Mouse (Mus musculus) hindbrain, embryonic 10.5 days (tissue): ENCODE results near the gene Zbtb34. TPM values are rescaled to one million over a fixed set of nuclear protein-coding genes. Genes with fewer than 3 reads are reported as not detected.

Experiments used
- DNase-seq: peaks from one replicate; pipeline ENCODE4 v3.0.0-alpha.2; 2017; ENCODE audit warnings: low spot score
- H3K27ac ChIP-seq: fragments of 300-500 bp; sonication (generic); 2 replicates; pipeline ENCODE4 v1.5.1; 2016; ENCODE audit warnings: mild to moderate bottlenecking, moderate library complexity
- H3K27me3 ChIP-seq: fragments of 300-500 bp; sonication (generic); 2 replicates; pipeline ENCODE4 v1.6.1; 2016; ENCODE audit warnings: mild to moderate bottlenecking; ENCODE audit not compliant: poor library complexity, insufficient read depth, severe bottlenecking
- H3K36me3 ChIP-seq: fragments of 300-500 bp; sonication (generic); 2 replicates; pipeline ENCODE4 v1.6.1; 2016; ENCODE audit warnings: mild to moderate bottlenecking, moderate library complexity
- H3K4me1 ChIP-seq: fragments of 300-500 bp; sonication (generic); replicated peaks from 2 replicates; pipeline ENCODE4 v1.6.1; 2016; ENCODE audit warnings: mild to moderate bottlenecking
- H3K4me3 ChIP-seq: fragments of 300-500 bp; sonication (generic); 2 replicates; pipeline ENCODE4 v1.5.1; 2016; ENCODE audit warnings: mild to moderate bottlenecking, moderate library complexity
- H3K9me3 ChIP-seq: fragments of 300-500 bp; sonication (generic); 2 replicates; pipeline ENCODE4 v1.6.1; 2016; ENCODE audit warnings: mild to moderate bottlenecking, moderate library complexity
- WGBS: fragments of 180-500 bp; shearing (Covaris S2); methylation state at CpG from one replicate; pipeline ENCODE4 v1.1.7; 2016; 5-methylcytosine and 5-hydroxymethylcytosine counted together
- polyA plus RNA-seq: library from polyadenylated mRNA; unstranded; fragments of >200 nt; fragmentation: Nextera tagmentation; extraction: Ambion mirVana; gene quantifications from 2 replicates; pipeline ENCODE4 v1.2.1, GENCODE M21; 2016

Gene Zbtb34
- polyA plus RNA-seq, 1 experiment from 2014 or later, result 8.2 TPM

GRCm38 (mm10) chr2:33456242-33456641, 25.1 kb upstream of the Zbtb34 start:
- 95% methylated on average over 5 of the region's 5 CpGs for WGBS
- Histone ChIP-seq H3K27ac (no peak overlapping the region), H3K4me1 (peaks cover 5% of the 10 kb centered on the region; the same call in 1 of the 2 replicates), H3K36me3 (peaks cover 94% of the 10 kb centered on the region), H3K4me3 (no peak overlapping the region), H3K9me3 (no peaks in the 10 kb centered on the region), H3K27me3 (no peaks in the 10 kb centered on the region)
- no peak for DNase-seq

- H3K4me3 ChIP-seq, result no peak overlapping the region
- DNase-seq, result no peak
- H3K4me1 ChIP-seq, result peaks cover 5% of the 10 kb centered on the region; the same call in 1 of the 2 replicates
- no peaks in the 10 kb centered on the region for H3K9me3 ChIP-seq
- 82% methylated on average over 3 of the region's 3 CpGs for WGBS
- H3K36me3 ChIP-seq, result peaks cover 94% of the 10 kb centered on the region
- H3K27me3 ChIP-seq, result no peaks in the 10 kb centered on the region
- no peak overlapping the region for H3K27ac ChIP-seq
Measured at GRCm38 (mm10) chr2:33455350-33455749, 24.2 kb upstream of the Zbtb34 start.

GRCm38 (mm10) chr2:33454816-33455215, 23.7 kb upstream of the Zbtb34 start:
- H3K4me3 ChIP-seq, result no peak overlapping the region
- peaks cover 5% of the 10 kb centered on the region; the same call in 1 of the 2 replicates for H3K4me1 ChIP-seq
- no peaks in the 10 kb centered on the region for H3K27me3 ChIP-seq
- H3K27ac ChIP-seq, result no peak overlapping the region
- WGBS, result 90% methylated on average over 8 of the region's 8 CpGs
- peaks cover 94% of the 10 kb centered on the region for H3K36me3 ChIP-seq
- H3K9me3 ChIP-seq, result no peaks in the 10 kb centered on the region
- DNase-seq, result no peak

- H3K4me1 ChIP-seq, result peaks cover 5% of the 10 kb centered on the region; the same call in 1 of the 2 replicates
- no peaks in the 10 kb centered on the region for H3K9me3 ChIP-seq
- H3K36me3 ChIP-seq, result peaks cover 96% of the 10 kb centered on the region
Measured at GRCm38 (mm10) chr2:33453476-33453875, 22.4 kb upstream of the Zbtb34 start.

GRCm38 (mm10) chr2:33452721-33453120, 21.6 kb upstream of the Zbtb34 start:
- Histone ChIP-seq H3K4me3 (no peak overlapping the region), H3K27me3 (no peaks in the 10 kb centered on the region), H3K9me3 (no peaks in the 10 kb centered on the region), H3K27ac (no peak overlapping the region), H3K36me3 (peaks cover 89% of the 10 kb centered on the region), H3K4me1 (peaks cover 5% of the 10 kb centered on the region; the same call in 1 of the 2 replicates)
- DNase-seq, result no peak
- WGBS, result 88% methylated on average over 5 of the region's 5 CpGs

More at GRCm38 (mm10) chr2:33453476-33453875, 22.4 kb upstream of the Zbtb34 start:
- Histone ChIP-seq H3K27ac (no peak overlapping the region), H3K27me3 (no peaks in the 10 kb centered on the region), H3K4me3 (no peak overlapping the region)
- whole genome bisulfite sequencing, result 91% methylated on average over 3 of the region's 3 CpGs
- no peak for DNase-seq

GRCm38 (mm10) chr2:33452140-33452539, 21.0 kb upstream of the Zbtb34 start:
- Histone ChIP-seq H3K36me3 (peaks cover 88% of the 10 kb centered on the region), H3K4me1 (peaks cover 5% of the 10 kb centered on the region; the same call in 1 of the 2 replicates), H3K27me3 (no peaks in the 10 kb centered on the region), H3K9me3 (no peaks in the 10 kb centered on the region), H3K27ac (no peak overlapping the region), H3K4me3 (no peak overlapping the region)
- 59% methylated on average over 4 of the region's 4 CpGs for WGBS
- DNase-seq, result no peak

- DNase-seq, result no peak
- Histone ChIP-seq H3K36me3 (peaks cover 83% of the 10 kb centered on the region), H3K9me3 (no peaks in the 10 kb centered on the region), H3K4me1 (peaks cover 5% of the 10 kb centered on the region; the same call in 1 of the 2 replicates), H3K27ac (no peak overlapping the region), H3K4me3 (no peak overlapping the region), H3K27me3 (no peaks in the 10 kb centered on the region)
- 90% methylated on average over 11 of the region's 11 CpGs for WGBS
Measured at GRCm38 (mm10) chr2:33451038-33451978, 20.2 kb upstream of the Zbtb34 start.

GRCm38 (mm10) chr2:33449119-33449873, 18.2 kb upstream of the Zbtb34 start:
- Histone ChIP-seq H3K27ac (no peak overlapping the region), H3K9me3 (no peaks in the 10 kb centered on the region), H3K4me1 (no peaks in the 10 kb centered on the region), H3K27me3 (no peaks in the 10 kb centered on the region), H3K4me3 (no peak overlapping the region), H3K36me3 (peaks cover 63% of the 10 kb centered on the region)
- 90% methylated on average over 22 of the region's 22 CpGs for whole genome bisulfite sequencing
- no peak for DNase-seq

- H3K27ac ChIP-seq, result no peak overlapping the region
Measured at GRCm38 (mm10) chr2:33446796-33447195, 15.7 kb upstream of the Zbtb34 start.

GRCm38 (mm10) chr2:33445741-33446140, 14.6 kb upstream of the Zbtb34 start:
- H3K27me3 ChIP-seq, result no peaks in the 10 kb centered on the region
- H3K9me3 ChIP-seq, result no peaks in the 10 kb centered on the region
- peaks cover 27% of the 10 kb centered on the region for H3K36me3 ChIP-seq
- no peak overlapping the region for H3K27ac ChIP-seq
- no peak overlapping the region for H3K4me3 ChIP-seq
- no peak for DNase-seq
- 94% methylated on average over 5 of the region's 5 CpGs for WGBS
- peaks cover 4% of the 10 kb centered on the region; the same call in 1 of the 2 replicates for H3K4me1 ChIP-seq

More at GRCm38 (mm10) chr2:33446796-33447195, 15.7 kb upstream of the Zbtb34 start:
- H3K4me1 ChIP-seq, result no peaks in the 10 kb centered on the region
- no peak for DNase-seq
- no peak overlapping the region for H3K4me3 ChIP-seq
- H3K27me3 ChIP-seq, result no peaks in the 10 kb centered on the region
- peaks cover 38% of the 10 kb centered on the region for H3K36me3 ChIP-seq
- H3K9me3 ChIP-seq, result no peaks in the 10 kb centered on the region
- 67% methylated on average over 1 of the region's 1 CpGs for WGBS

GRCm38 (mm10) chr2:33444862-33445261, 13.7 kb upstream of the Zbtb34 start:
- Histone ChIP-seq H3K27me3 (no peaks in the 10 kb centered on the region), H3K27ac (no peak overlapping the region), H3K36me3 (peaks cover 19% of the 10 kb centered on the region), H3K4me3 (no peak overlapping the region), H3K9me3 (no peaks in the 10 kb centered on the region), H3K4me1 (peaks cover 13% of the 10 kb centered on the region)
- DNase-seq, result no peak

GRCm38 (mm10) chr2:33444358-33444757, 13.2 kb upstream of the Zbtb34 start:
- no peak overlapping the region for H3K27ac ChIP-seq
- H3K4me3 ChIP-seq, result no peak overlapping the region
- peaks cover 14% of the 10 kb centered on the region for H3K36me3 ChIP-seq
- H3K4me1 ChIP-seq, result peaks cover 18% of the 10 kb centered on the region
- H3K27me3 ChIP-seq, result no peaks in the 10 kb centered on the region
- H3K9me3 ChIP-seq, result no peaks in the 10 kb centered on the region
- no peak for DNase-seq
- 54% methylated on average over 5 of the region's 5 CpGs for WGBS
